Mouse (Mus musculus) lung, adult 2 months (tissue): ENCODE results near the gene Ccdc86. TPM values are rescaled to one million over a fixed set of nuclear protein-coding genes. Genes with fewer than 3 reads are reported as not detected.

Experiments used
- DNase-seq: peaks from one replicate; pipeline ENCODE4 v3.0.0; 2022
- H3K4me1 ChIP-seq: fragments of 200-500 bp; 2 replicates; pipeline ENCODE4 v1.6.1; 2011; ENCODE audit warnings: low read length; ENCODE audit not compliant: control insufficient read depth, insufficient read depth
- H3K4me3 ChIP-seq: fragments of 200-500 bp; replicated peaks from 2 replicates; pipeline ENCODE3; 2011; ENCODE audit warnings: low read depth, mild to moderate bottlenecking, control low read depth, low read length; ENCODE audit errors: extremely low read depth
- CTCF ChIP-seq: fragments of 200-500 bp; IDR thresholded peaks from 2 replicates; pipeline ENCODE4 v1.5.1; 2011; ENCODE audit warnings: mild to moderate bottlenecking, low read length, control low read depth; ENCODE audit not compliant: insufficient read depth
- POLR2A ChIP-seq: fragments of 200-500 bp; IDR thresholded peaks from 2 replicates; pipeline ENCODE4 v1.6.1; 2011; ENCODE audit warnings: low read depth, mild to moderate bottlenecking, control low read depth, low read length, borderline replicate concordance; ENCODE audit errors: extremely low read depth
- WGBS: fragments of 180-500 bp; shearing (Covaris S2); methylation state at CpG from one replicate; pipeline ENCODE4 v1.1.7; 2018; 5-methylcytosine and 5-hydroxymethylcytosine counted together
- polyA plus RNA-seq: library from polyadenylated mRNA; depleted of rRNA; stranded (reverse); fragments of >200 nt; gene quantifications from 2 replicates; pipeline ENCODE4 v1.2.3, GENCODE M21; 2012

The Ccdc86 gene
- polyA plus RNA-seq, 1 experiment, result 4.7 TPM

- peak; percentile 73 for DNase-seq
- 20% methylated on average over 37 of the region's 37 CpGs for WGBS
- peak overlapping the region; percentile 2 for H3K4me3 ChIP-seq
- peaks cover 4% of the 10 kb centered on the region; the same call in 1 of the 2 replicates for H3K4me1 ChIP-seq
- TF ChIP-seq CTCF (peak; percentile 77), POLR2A (no peak)
These were observed 8.8 kb downstream of the Ccdc86 start for GRCm38 (mm10) chr19:10940097-10940800.

- whole genome bisulfite sequencing, result 46% methylated on average over 3 of the region's 3 CpGs
- TF ChIP-seq CTCF (no peak), POLR2A (no peak)
- DNase-seq, result no peak
- peaks cover 4% of the 10 kb centered on the region; the same call in 1 of the 2 replicates for H3K4me1 ChIP-seq
- no peak overlapping the region for H3K4me3 ChIP-seq
These were observed 10.3 kb downstream of the Ccdc86 start for GRCm38 (mm10) chr19:10938771-10939170.

GRCm38 (mm10) chr19:10937110-10937563 is 11.9 kb downstream of the Ccdc86 start, which contains the start of gene Ptgdr2:
Gene Ptgdr2, plus strand, starts transcription at chr19:10937160.
- H3K4me1 ChIP-seq, result peaks cover 4% of the 10 kb centered on the region; the same call in 1 of the 2 replicates
- TF ChIP-seq POLR2A (peak; percentile 50; the same call in 1 of the 2 replicates), CTCF (no peak)
- WGBS, result 44% methylated on average over 5 of the region's 5 CpGs
- no peak for DNase-seq
- peak within 1 kb of the TSS; percentile 35 for H3K4me3 ChIP-seq

GRCm38 (mm10) chr19:10936077-10936476 is 13.0 kb downstream of the Ccdc86 start:
- DNase-seq, result no peak
- 92% methylated on average over 5 of the region's 5 CpGs for WGBS
- H3K4me1 ChIP-seq, result peaks cover 4% of the 10 kb centered on the region; the same call in 1 of the 2 replicates
- TF ChIP-seq POLR2A, result no peak
- TF ChIP-seq CTCF, result no peak
- no peak overlapping the region for H3K4me3 ChIP-seq

- no peak for TF ChIP-seq POLR2A
- no peak for TF ChIP-seq CTCF
- 49% methylated on average over 5 of the region's 5 CpGs for WGBS
- no peak for DNase-seq
- Histone ChIP-seq H3K4me3 (no peak overlapping the region), H3K4me1 (no peaks in the 10 kb centered on the region)
These were observed 14.0 kb downstream of the Ccdc86 start for GRCm38 (mm10) chr19:10935029-10935428.

- DNase-seq, result no peak
- H3K4me3 ChIP-seq, result no peak overlapping the region
- TF ChIP-seq CTCF, result no peak
- TF ChIP-seq POLR2A, result no peak
- 74% methylated on average over 2 of the region's 2 CpGs for WGBS
- no peaks in the 10 kb centered on the region for H3K4me1 ChIP-seq
These were observed 18.4 kb downstream of the Ccdc86 start for GRCm38 (mm10) chr19:10930641-10931040.

GRCm38 (mm10) chr19:10926666-10927065 is 22.4 kb downstream of the Ccdc86 start:
- WGBS, result 51% methylated on average over 4 of the region's 4 CpGs
- no peak for TF ChIP-seq CTCF
- TF ChIP-seq POLR2A, result no peak
- no peak for DNase-seq
- no peak overlapping the region for H3K4me3 ChIP-seq
- no peaks in the 10 kb centered on the region for H3K4me1 ChIP-seq

- no peak for TF ChIP-seq CTCF
- no peak for TF ChIP-seq POLR2A
- no peaks in the 10 kb centered on the region for H3K4me1 ChIP-seq
- H3K4me3 ChIP-seq, result no peak overlapping the region
- no peak for DNase-seq
- WGBS, result 53% methylated on average over 6 of the region's 6 CpGs
These were observed 22.9 kb downstream of the Ccdc86 start for GRCm38 (mm10) chr19:10926123-10926621.

GRCm38 (mm10) chr19:10924220-10924619 is 24.8 kb downstream of the Ccdc86 start:
- TF ChIP-seq CTCF (no peak), POLR2A (no peak)
- H3K4me1 ChIP-seq, result no peaks in the 10 kb centered on the region
- H3K4me3 ChIP-seq, result no peak overlapping the region
- no peak for DNase-seq
- 44% methylated on average over 4 of the region's 4 CpGs for WGBS

- 71% methylated on average over 3 of the region's 3 CpGs for WGBS
- no peaks in the 10 kb centered on the region for H3K4me1 ChIP-seq
- no peak for TF ChIP-seq POLR2A
- no peak for TF ChIP-seq CTCF
- H3K4me3 ChIP-seq, result no peak overlapping the region
- DNase-seq, result no peak
These were observed 28.0 kb downstream of the Ccdc86 start for GRCm38 (mm10) chr19:10921058-10921457.
